Mouse (Mus musculus) v-Abl transformed pro-B cells (cell line): ENCODE measurements around the gene Pomgnt1.

Experiments
- in situ Hi-C, 2 experiments: fragments of 400-800 bp; cut with MboI; formaldehyde crosslinking; loops; one replicate each; pipeline ENCODE4 v1.15.1; 2025; ENCODE audit not compliant: unreplicated experiment in 2 of 2

Pomgnt1 gene

DNA sequence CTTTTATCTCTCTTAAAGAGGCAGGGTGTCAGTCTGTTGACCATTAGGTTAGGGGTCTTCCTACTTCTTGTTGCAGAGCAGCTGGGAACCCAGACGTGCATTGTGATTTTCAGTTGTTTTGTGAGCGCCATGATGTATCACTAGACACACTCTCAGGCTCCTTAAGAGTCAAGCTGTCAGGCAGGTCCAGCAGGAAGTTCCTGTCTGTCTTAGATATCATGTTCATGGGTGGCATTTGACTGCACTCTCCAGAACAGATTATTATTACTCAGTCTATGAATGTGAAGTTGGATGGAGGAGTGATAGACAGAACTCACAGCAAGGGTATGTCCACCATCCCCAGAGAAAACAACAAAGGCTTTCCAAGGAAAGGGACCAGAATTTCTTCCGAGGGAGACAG, 80.8 kb downstream of the Pomgnt1 start:
- in situ Hi-C loops, result no loop called here

DNA sequence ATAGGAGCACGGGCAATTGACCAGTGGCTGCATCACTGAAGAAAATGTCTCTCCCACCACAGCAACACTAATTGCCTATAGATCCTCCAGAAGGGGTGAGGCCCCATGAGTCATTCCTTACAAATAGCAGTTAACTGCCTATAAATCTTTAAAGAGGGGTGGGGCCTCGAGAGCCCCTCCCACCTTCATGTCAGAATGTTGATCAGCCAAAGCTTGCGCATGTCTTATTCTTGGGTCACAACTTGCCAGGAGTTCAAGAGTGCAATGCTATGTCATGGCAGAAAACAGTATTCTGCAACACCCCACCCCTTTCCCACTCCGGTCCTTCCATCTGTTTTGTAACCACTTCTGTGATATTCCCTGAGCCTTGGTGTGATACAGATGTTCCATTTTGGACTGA, 82.9 kb downstream of the Pomgnt1 start:
- in situ Hi-C loops, result no loop called here

DNA sequence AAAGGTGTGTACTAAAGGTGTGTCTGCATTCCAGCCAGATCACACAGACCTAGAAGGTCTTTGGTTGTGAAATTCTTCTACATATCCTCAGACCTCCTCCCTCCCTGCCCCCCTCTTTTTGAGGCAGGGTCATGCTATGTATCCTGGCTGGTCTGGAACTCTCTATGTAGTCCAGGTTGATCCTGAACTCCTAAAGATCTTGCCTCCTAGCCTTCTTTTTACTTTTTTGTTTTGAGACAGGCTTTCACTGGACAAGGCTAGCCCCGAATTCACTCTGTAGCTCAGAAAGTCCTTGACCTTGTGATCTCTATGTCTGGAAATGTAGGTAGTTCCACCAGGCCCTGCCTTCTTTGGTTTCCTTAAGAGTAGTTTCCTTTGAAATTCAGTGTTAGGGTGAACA, 85.3 kb downstream of the Pomgnt1 start:
- in situ Hi-C loops, result no loop called here
